Mouse (Mus musculus): ENCODE results near the gene Gm3250.
"Not testable (repeated sequence)": the region's sequence is repeated elsewhere in the genome, so short reads cannot be mapped to it uniquely, and the experiment has no call there.

The Gm3250 gene

DNA sequence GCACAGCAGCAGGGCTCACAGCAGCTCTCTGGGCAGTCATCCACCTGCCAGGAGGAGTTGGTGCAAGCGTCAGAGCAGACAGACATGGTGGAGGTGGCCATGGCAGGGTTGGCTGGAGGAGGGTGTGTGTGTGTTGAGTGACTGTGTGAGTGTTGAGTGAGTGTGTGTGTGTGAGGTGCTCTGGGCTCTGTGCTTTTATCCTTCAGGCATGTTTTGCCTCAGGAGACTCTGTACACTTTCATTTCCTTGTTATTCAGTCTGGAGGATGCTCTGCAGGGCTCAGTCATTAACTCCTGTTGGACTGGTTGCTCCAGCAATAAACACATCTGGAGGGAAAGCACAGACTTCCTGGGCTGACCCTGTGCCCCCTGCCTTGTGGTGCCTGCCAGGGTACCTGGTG, 31.1 kb downstream of the Gm3250 start, which contains the start of gene Gm9736:
TSS of gene Gm9736 (minus strand) at position 101 of the 400 bp plus-strand sequence.
- not testable (repeated sequence) for DNase-seq (ENCODE audit: low spot score in 2 of 2)

DNA sequence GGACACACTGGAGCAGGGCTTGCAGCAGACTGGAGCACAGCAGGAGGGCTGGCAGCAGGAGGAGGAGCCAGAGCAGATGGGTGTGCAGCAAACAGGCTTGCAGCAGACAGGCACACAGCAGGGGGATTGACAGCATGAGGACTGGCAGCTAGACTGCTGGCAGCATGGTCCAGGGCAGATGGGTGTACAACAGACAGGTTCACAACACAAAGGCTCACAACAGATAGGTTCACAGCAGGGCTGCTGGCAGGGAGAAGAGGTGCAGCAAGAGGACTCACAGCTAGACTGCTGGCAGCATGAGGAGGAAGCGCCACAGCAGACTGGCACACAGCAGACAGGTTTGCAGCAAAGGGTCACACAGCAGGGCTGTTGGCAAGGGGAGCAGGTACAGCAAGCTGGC, 31.7 kb downstream of the Gm3250 start:
- DNase-seq (ENCODE audit: low spot score in 2 of 2): not testable (repeated sequence)

DNA sequence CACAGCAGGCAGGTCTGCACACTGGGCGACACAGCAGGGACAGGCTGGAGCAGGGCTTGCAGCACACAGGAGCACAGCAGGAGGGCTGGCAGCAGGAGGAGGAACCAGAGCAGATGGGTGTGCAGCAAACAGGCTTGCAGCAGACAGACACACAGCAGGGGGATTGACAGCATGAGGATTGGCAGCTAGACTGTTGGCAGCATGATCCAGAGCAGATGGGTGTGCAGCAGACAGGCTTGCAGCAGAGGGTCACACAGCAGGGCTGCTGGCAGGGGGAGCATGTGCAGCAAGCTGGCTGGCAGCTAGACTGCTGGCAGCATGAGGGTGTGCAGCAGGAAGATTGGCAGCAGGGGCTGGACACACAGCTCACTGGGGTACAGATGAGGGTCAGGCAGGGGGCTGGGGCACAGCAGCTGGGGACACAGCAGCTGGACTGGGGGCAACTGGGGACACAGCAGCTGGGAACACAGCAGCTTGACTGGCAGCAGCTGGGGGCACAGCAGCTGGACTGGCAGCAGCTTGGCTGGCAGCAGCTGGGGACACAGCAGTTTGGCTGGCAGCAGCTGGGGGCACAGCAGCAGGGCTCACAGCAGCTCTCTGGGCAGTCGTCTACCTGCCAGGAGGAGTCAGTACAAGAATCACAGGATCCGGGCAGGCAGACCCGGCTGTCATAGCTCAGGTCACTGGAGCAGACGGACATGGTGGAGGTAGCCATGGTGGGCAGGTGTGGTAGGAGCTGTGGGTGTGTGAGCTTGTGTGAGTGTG, 40.2 kb downstream of the Gm3250 start, which contains the start of gene Gm18596:
TSS of gene Gm18596 (minus strand) at position 715 of the 765 bp plus-strand sequence.
- not testable (repeated sequence) for DNase-seq (ENCODE audit: low spot score in 2 of 2)

DNA sequence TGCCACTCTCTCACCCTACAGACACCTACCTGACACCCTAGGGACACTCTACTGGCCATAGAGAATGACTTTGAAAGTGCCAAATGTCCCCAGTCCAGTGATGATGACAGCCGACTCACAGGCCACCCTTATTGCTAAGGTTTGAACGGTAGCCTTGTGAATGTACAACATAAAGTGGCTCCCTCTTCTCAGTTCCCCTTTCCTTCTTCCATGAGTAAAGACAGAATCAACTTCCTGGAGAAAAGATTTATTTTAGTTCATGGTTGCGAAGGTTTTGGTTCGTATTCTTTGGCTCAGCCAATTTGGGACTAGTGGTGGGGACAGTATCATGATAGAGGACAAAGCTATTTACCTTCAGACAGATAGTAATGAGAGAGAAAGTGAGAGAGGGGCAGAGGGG, 43.4 kb downstream of the Gm3250 start:
- no peak for DNase-seq (ENCODE audit: low spot score in 2 of 2)

DNA sequence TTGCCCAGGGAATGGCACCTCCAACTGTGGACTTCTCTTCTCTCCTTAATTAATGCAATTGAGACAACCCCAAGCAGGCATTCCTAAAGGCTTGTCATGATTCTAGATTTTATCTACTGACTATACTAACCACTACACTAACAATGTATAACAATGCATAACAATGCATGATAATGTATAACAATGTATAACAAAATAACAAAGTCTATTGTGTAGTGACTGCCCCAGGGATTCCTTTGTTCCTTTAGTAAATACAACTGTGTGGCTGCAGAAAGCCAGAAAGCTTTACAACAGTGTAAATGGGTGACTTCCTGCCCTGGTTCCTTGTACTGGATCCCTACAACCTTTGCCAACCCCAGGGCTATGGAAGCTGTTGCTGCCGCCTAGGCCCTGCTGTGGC, 46.4 kb downstream of the Gm3250 start:
- DNase-seq (ENCODE audit: low spot score in 2 of 2): no peak

Measured in left cerebral cortex, adult 9 months (tissue).